Mouse (Mus musculus): ENCODE data around the gene Hyou1. TPM values are rescaled to one million over a fixed set of nuclear protein-coding genes. Genes with fewer than 3 reads are reported as not detected.
A peak's percentile ranks its signal among the peaks of the same experiment; 100 is the strongest.

Hyou1 gene
- total and polyA plus RNA-seq, 3 experiments: 23.1 to 79.6 (median 73.9) TPM

DNA sequence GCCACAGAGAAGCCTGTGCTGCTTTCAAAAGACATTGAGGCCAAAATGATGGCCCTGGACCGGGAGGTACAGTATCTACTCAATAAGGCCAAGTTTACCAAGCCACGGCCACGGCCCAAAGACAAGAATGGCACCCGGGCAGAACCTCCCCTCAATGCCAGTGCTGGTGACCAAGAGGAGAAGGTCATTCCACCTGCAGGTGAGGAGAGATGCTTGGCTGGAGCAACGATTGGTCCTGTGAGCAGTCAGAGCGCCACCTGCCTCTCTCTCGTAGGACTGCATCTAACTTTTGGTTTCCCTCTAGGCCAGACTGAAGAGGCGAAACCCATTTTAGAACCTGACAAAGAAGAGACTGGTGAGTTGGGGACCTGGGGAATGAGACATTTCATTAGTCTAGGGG lies 10.0 kb downstream of the Hyou1 start:
- Histone ChIP-seq H3K4me1 (ENCODE audit: control insufficient read depth, insufficient read depth, low read length) (no peaks in the 10 kb centered on the region), H3K27me3 (ENCODE audit: control insufficient read depth, insufficient read depth, low read length) (no peaks in the 10 kb centered on the region), H3K36me3 (ENCODE audit: control insufficient read depth, insufficient read depth, low read length) (no peaks in the 10 kb centered on the region), H3K27ac (no peak overlapping the region), H3K79me2 (replicated peaks; ENCODE audit: control insufficient read depth, insufficient read depth, low read length) (no peaks in the 10 kb centered on the region), H3K4me3 (no peak overlapping the region), H3K9ac (ENCODE audit: low read depth, low read length) (no peak overlapping the region)
- no peak for TF ChIP-seq POLR2A (IDR thresholded peaks at IDR 0.05; ENCODE audit: insufficient read depth, low read depth, low read length)
- peak; percentile 79 for TF ChIP-seq CTCF (IDR thresholded peaks at IDR 0.05)
- TF ChIP-seq EP300 (IDR thresholded peaks at IDR 0.05; ENCODE audit: insufficient read depth, low read depth, low read length): no peak
- DNase-seq: peak; percentile 35 to 53
- 60% methylated on average over 8 of the region's 8 CpGs for WGBS
- intact Hi-C loops (cut with DNase I): loop anchor here (10.0 kb wide), 1 partner anchor 404 kb away; no protein-coding TSS in a partner anchor

- 12% methylated on average over 4 of the region's 4 CpGs for WGBS
- H3K9ac ChIP-seq (ENCODE audit: low read depth, low read length): no peak overlapping the region
- TF ChIP-seq CTCF (IDR thresholded peaks at IDR 0.05): peak; percentile 92
- no peak for TF ChIP-seq EP300 (IDR thresholded peaks at IDR 0.05; ENCODE audit: insufficient read depth, low read depth, low read length)
- TF ChIP-seq POLR2A (IDR thresholded peaks at IDR 0.05; ENCODE audit: insufficient read depth, low read depth, low read length): no peak
- no peak overlapping the region for H3K4me3 ChIP-seq
- no peaks in the 10 kb centered on the region for H3K27me3 ChIP-seq (ENCODE audit: control insufficient read depth, insufficient read depth, low read length)
- peaks cover 3% of the 10 kb centered on the region for H3K4me1 ChIP-seq (ENCODE audit: control insufficient read depth, insufficient read depth, low read length)
- peak; percentile 68 to 79 for DNase-seq
- no peaks in the 10 kb centered on the region for H3K79me2 ChIP-seq (replicated peaks; ENCODE audit: control insufficient read depth, insufficient read depth, low read length)
- intact Hi-C loops (cut with DNase I): loop anchor here (2.0 to 5.0 kb wide), 3 partner anchors 99 to 265 kb away; no protein-coding TSS in a partner anchor
- no peak overlapping the region for H3K27ac ChIP-seq
- H3K36me3 ChIP-seq (ENCODE audit: control insufficient read depth, insufficient read depth, low read length): no peaks in the 10 kb centered on the region
Measured at GRCm38 (mm10) chr9:44391466-44391865, 12.2 kb downstream of the Hyou1 start.

GRCm38 (mm10) chr9:44396684-44397411 lies 17.6 kb downstream of the Hyou1 start, which contains the start of gene Slc37a4:
TSS of gene Slc37a4 (plus strand) at chr9:44396852.
- Histone ChIP-seq H3K36me3 (ENCODE audit: control insufficient read depth, insufficient read depth, low read length) (no peaks in the 10 kb centered on the region), H3K79me2 (replicated peaks; ENCODE audit: control insufficient read depth, insufficient read depth, low read length) (no peaks in the 10 kb centered on the region), H3K9ac (ENCODE audit: low read depth, low read length) (peak within 1 kb of the TSS; percentile 77), H3K27me3 (ENCODE audit: control insufficient read depth, insufficient read depth, low read length) (no peaks in the 10 kb centered on the region), H3K4me1 (ENCODE audit: control insufficient read depth, insufficient read depth, low read length) (peaks cover 8% of the 10 kb centered on the region), H3K27ac (peak within 1 kb of the TSS; percentile 96), H3K4me3 (peak within 1 kb of the TSS; percentile 58)
- WGBS: under 1% methylated on average over 43 of the region's 43 CpGs
- peak; percentile 92 to 97 for DNase-seq
- intact Hi-C loops (cut with DNase I): no loop called here
- TF ChIP-seq CTCF (IDR thresholded peaks at IDR 0.05) (peak; percentile 18), POLR2A (IDR thresholded peaks at IDR 0.05; ENCODE audit: insufficient read depth, low read depth, low read length) (peak; percentile 84), EP300 (IDR thresholded peaks at IDR 0.05; ENCODE audit: insufficient read depth, low read depth, low read length) (peak; percentile 71; the same call in 1 of the 2 replicates)

- no peaks in the 10 kb centered on the region for H3K79me2 ChIP-seq (replicated peaks; ENCODE audit: control insufficient read depth, insufficient read depth, low read length)
- no peak overlapping the region for H3K4me3 ChIP-seq
- TF ChIP-seq EP300 (IDR thresholded peaks at IDR 0.05; ENCODE audit: insufficient read depth, low read depth, low read length) (no peak), CTCF (IDR thresholded peaks at IDR 0.05) (no peak), POLR2A (IDR thresholded peaks at IDR 0.05; ENCODE audit: insufficient read depth, low read depth, low read length) (no peak)
- no peaks in the 10 kb centered on the region for H3K27me3 ChIP-seq (ENCODE audit: control insufficient read depth, insufficient read depth, low read length)
- 44% methylated on average over 4 of the region's 4 CpGs for WGBS
- no peak for DNase-seq
- intact Hi-C loops (cut with DNase I): no loop called here
- H3K9ac ChIP-seq (ENCODE audit: low read depth, low read length): no peak overlapping the region
- H3K4me1 ChIP-seq (ENCODE audit: control insufficient read depth, insufficient read depth, low read length): peaks cover 8% of the 10 kb centered on the region
- H3K36me3 ChIP-seq (ENCODE audit: control insufficient read depth, insufficient read depth, low read length): no peaks in the 10 kb centered on the region
- H3K27ac ChIP-seq: no peak overlapping the region; the same call in 1 of the 2 replicates
Measured at GRCm38 (mm10) chr9:44398087-44398486, 18.8 kb downstream of the Hyou1 start.

- no peaks in the 10 kb centered on the region for H3K79me2 ChIP-seq (replicated peaks; ENCODE audit: control insufficient read depth, insufficient read depth, low read length)
- 85% methylated on average over 9 of the region's 9 CpGs for WGBS
- no peak overlapping the region for H3K27ac ChIP-seq
- no peaks in the 10 kb centered on the region for H3K36me3 ChIP-seq (ENCODE audit: control insufficient read depth, insufficient read depth, low read length)
- TF ChIP-seq EP300 (IDR thresholded peaks at IDR 0.05; ENCODE audit: insufficient read depth, low read depth, low read length) (no peak), POLR2A (IDR thresholded peaks at IDR 0.05; ENCODE audit: insufficient read depth, low read depth, low read length) (no peak), CTCF (IDR thresholded peaks at IDR 0.05) (no peak)
- intact Hi-C loops (cut with DNase I): no loop called here
- no peak overlapping the region for H3K9ac ChIP-seq (ENCODE audit: low read depth, low read length)
- DNase-seq: no peak
- no peaks in the 10 kb centered on the region for H3K27me3 ChIP-seq (ENCODE audit: control insufficient read depth, insufficient read depth, low read length)
- H3K4me3 ChIP-seq: no peak overlapping the region
- H3K4me1 ChIP-seq (ENCODE audit: control insufficient read depth, insufficient read depth, low read length): peaks cover 8% of the 10 kb centered on the region
Measured at GRCm38 (mm10) chr9:44398551-44398950, 19.3 kb downstream of the Hyou1 start.

Measured in heart, adult 2 months (tissue).